Mouse (Mus musculus) embryonic facial prominence, embryonic 15.5 days (tissue): Measurements from ENCODE around the gene Zfp706. TPM values are rescaled to one million over a fixed set of nuclear protein-coding genes. Genes with fewer than 3 reads are reported as not detected.
"Not testable (repeated sequence)": the region's sequence is repeated elsewhere in the genome, so short reads cannot be mapped to it uniquely, and the experiment has no call there.

Experiments
- ATAC-seq: fragments of 200-750 bp; cut with Nextera tagmentation; 2 replicates; pipeline ENCODE4 v1.8.0; 2017; ENCODE audit warnings: low read depth, moderate TSS enrichment; ENCODE audit not compliant: insufficient number of reproducible peaks, low FRiP score, low TSS enrichment
- H3K27ac ChIP-seq: fragments of 300-500 bp; sonication (generic); replicated peaks from 2 replicates; pipeline ENCODE4 v1.5.1; 2015; ENCODE audit warnings: mild to moderate bottlenecking, inconsistent platforms
- H3K27me3 ChIP-seq: fragments of 300-500 bp; sonication (generic); 2 replicates; pipeline ENCODE4 v1.6.1; 2015; ENCODE audit warnings: inconsistent platforms
- H3K36me3 ChIP-seq: fragments of 300-500 bp; sonication (generic); 2 replicates; pipeline ENCODE4 v1.6.1; 2015; ENCODE audit warnings: mild to moderate bottlenecking, inconsistent platforms
- H3K4me1 ChIP-seq: fragments of 300-500 bp; sonication (generic); 2 replicates; pipeline ENCODE4 v1.6.1; 2015; ENCODE audit warnings: inconsistent platforms
- H3K4me2 ChIP-seq: fragments of 300-500 bp; sonication (generic); replicated peaks from 2 replicates; pipeline ENCODE4 v1.6.1; 2015; ENCODE audit warnings: mild to moderate bottlenecking, inconsistent platforms
- H3K4me3 ChIP-seq: fragments of 300-500 bp; sonication (generic); replicated peaks from 2 replicates; pipeline ENCODE4 v1.5.1; 2015; ENCODE audit warnings: mild to moderate bottlenecking, inconsistent platforms
- H3K9ac ChIP-seq: fragments of 300-500 bp; sonication (generic); 2 replicates; pipeline ENCODE4 v1.6.1; 2015; ENCODE audit warnings: inconsistent platforms
- H3K9me3 ChIP-seq: fragments of 300-500 bp; sonication (generic); replicated peaks from 2 replicates; pipeline ENCODE4 v1.6.1; 2016; ENCODE audit warnings: inconsistent platforms
- WGBS: fragments of 180-500 bp; shearing (Covaris S2); methylation state at CpG from one replicate; pipeline ENCODE4 v1.1.7; 2015; 5-methylcytosine and 5-hydroxymethylcytosine counted together
- polyA plus RNA-seq: library from polyadenylated mRNA; unstranded; fragments of >200 nt; fragmentation: Nextera tagmentation; extraction: Ambion mirVana; gene quantifications from 2 replicates; pipeline ENCODE4 v1.2.1, GENCODE M21; 2015

The Zfp706 gene
- polyA plus RNA-seq, 1 experiment from 2014 or later = 464 TPM

DNA sequence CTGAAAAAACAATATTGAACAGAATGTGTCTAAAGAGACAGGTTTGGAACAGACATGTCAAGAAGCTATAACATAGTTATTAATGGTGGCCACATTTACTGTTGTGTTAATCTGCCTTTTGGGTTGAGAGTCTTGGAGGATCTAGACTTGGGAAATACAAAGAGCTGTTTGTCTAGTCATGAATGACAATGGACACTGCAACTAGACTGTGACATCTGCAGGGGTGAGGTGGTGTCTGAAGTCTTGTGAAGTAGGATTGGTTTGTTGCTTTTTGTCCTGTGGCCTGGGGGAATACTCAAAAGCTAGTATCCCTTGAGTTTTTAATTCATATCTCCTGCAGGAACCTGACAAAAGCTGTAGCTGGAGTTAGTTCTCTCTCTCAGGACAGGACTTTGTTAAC, 973 bp upstream of the Zfp706 start:
- no peak overlapping the region for H3K4me3 ChIP-seq
- no peaks in the 10 kb centered on the region for H3K36me3 ChIP-seq
- no peaks in the 10 kb centered on the region for H3K27me3 ChIP-seq
- no peak overlapping the region for H3K4me2 ChIP-seq
- H3K9ac ChIP-seq = no peak overlapping the region
- peaks cover 14% of the 10 kb centered on the region; the same call in 1 of the 2 replicates for H3K4me1 ChIP-seq
- H3K27ac ChIP-seq = no peak overlapping the region
- no peaks in the 10 kb centered on the region for H3K9me3 ChIP-seq
- no peak for ATAC-seq

DNA sequence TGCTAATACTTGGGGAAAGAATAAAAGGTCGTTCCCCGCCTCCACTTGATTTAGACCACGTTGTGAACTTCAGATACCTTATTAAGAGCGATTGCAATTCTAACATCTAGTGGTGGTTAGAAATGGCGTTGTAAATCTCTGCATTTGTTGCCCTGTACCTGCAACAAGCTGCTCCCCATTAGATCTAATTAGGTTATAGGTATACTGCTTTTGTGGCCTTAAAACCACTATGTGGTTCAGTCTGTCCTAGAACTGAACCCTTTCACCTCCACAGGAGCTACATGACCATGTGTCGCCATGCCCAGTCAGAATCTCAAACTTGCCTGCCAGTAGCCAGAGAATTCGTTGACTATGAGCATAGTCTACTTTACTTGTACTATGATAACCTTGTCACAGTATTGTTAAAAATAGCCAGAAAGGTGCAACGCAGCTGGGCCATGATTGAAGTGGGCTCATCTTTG, 416 bp upstream of the Zfp706 start:
- H3K4me1 ChIP-seq = peaks cover 14% of the 10 kb centered on the region; the same call in 1 of the 2 replicates
- H3K9me3 ChIP-seq = no peaks in the 10 kb centered on the region
- H3K27ac ChIP-seq = peak overlapping the region; percentile 93
- H3K36me3 ChIP-seq = peaks cover 5% of the 10 kb centered on the region
- H3K27me3 ChIP-seq = no peaks in the 10 kb centered on the region
- 26% methylated on average over 8 of the region's 8 CpGs for WGBS
- ATAC-seq = no peak
- peak overlapping the region; percentile 98 for H3K9ac ChIP-seq
- peak overlapping the region; percentile 56 for H3K4me2 ChIP-seq
- peak overlapping the region; percentile 89 for H3K4me3 ChIP-seq

DNA sequence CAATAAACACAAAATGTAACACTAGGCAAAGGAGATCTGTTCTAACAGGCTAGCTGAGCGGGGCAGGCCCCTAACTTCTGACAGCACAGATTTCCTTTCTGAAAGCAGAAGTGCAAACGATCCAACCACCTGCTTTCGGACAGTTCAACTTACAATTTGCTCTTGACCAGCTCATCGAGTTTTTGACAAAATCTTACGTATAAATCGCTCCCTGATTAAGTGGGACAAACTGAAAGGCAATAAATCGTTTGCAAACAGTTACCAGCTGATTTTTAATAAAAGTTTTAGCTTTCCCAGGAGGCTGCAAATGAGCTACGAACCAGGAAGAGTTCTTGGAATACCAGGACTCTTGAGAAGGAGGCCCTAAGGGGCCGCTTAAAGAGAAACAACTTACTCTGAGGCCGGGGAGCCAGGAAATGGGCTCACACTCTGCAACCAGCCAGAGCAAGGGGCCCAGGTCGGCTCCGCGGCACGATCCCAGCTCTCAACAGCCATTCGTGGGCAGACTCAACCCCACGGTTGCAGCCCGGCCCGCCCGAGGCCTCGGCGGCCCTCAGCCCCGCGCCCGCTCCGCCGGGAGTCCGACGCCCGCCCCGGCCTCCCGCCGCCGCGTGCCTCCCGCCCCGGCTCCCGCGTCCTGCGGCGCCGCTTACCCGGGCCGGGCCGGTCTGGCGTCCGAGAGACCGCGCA, 953 bp downstream of the Zfp706 start:
- WGBS = under 1% methylated on average over 46 of the region's 48 CpGs
- peak; percentile 52 for ATAC-seq
- Histone ChIP-seq H3K9ac (peak overlapping the region; percentile 98), H3K4me3 (peak overlapping the region; percentile 89), H3K4me1 (peaks cover 14% of the 10 kb centered on the region; the same call in 1 of the 2 replicates), H3K27ac (peak overlapping the region; percentile 98), H3K9me3 (no peaks in the 10 kb centered on the region), H3K4me2 (peak overlapping the region; percentile 51), H3K27me3 (no peaks in the 10 kb centered on the region), H3K36me3 (peaks cover 13% of the 10 kb centered on the region)

DNA sequence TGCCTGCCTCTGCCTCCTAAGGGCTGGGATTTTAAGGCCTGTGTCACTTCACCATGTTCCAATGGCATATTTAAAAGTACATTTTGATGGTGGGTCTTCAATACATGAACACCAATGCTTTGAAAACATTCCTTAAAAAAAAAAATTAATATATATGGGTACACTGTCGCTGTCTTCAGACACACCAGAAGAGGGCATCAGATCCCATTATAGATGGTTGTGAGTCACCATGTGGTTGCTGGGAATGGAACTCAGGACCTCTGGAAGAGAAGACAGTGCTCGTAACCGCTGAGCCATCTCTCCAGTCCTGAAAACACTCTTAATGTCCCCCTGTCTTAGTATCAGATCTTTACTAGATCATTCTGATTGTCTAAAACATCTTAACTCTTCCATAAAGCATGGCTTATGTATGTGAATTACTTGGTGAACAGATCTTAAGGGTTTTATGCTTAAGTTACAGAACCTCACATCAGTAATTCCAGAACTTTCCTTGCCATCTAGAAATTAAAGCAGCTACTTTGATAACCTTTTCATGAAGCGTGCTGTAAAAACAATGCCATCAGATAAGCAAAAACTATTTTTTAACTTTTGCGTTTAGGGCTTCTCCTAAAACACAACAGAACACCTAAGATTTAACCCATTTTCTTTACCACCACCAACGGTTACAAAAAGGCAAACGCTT, 1.6 kb downstream of the Zfp706 start:
- peaks cover 16% of the 10 kb centered on the region for H3K36me3 ChIP-seq
- H3K27me3 ChIP-seq = no peaks in the 10 kb centered on the region
- peak overlapping the region; percentile 51 for H3K4me2 ChIP-seq
- peak overlapping the region; percentile 98 for H3K27ac ChIP-seq
- no peaks in the 10 kb centered on the region for H3K9me3 ChIP-seq
- WGBS = 37% methylated on average over 7 of the region's 7 CpGs
- H3K4me1 ChIP-seq = peaks cover 14% of the 10 kb centered on the region; the same call in 1 of the 2 replicates
- ATAC-seq = no peak
- H3K4me3 ChIP-seq = peak overlapping the region; percentile 89
- peak overlapping the region; percentile 98 for H3K9ac ChIP-seq

DNA sequence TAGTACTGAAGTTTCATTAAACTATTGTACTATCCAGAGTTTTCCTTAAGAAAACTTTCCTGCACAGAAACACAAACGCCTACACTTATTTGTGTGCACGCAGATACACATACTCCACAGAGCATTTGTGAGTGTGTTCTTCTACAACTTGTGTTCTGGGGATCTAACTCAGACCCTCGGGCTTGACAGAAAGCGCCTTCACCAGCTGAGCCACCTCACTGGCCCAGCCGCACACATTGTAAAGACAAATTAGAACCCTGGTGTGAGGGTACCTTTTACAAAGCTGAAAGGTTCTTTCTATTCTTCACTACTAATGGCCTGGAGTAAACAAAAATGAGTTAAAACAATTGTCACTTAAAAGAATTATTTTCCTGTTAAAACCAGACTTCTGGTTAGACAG, 2.7 kb downstream of the Zfp706 start:
- Histone ChIP-seq H3K27ac (no peak overlapping the region), H3K4me1 (peaks cover 14% of the 10 kb centered on the region; the same call in 1 of the 2 replicates), H3K36me3 (peaks cover 25% of the 10 kb centered on the region), H3K27me3 (no peaks in the 10 kb centered on the region), H3K4me2 (no peak overlapping the region), H3K9me3 (no peaks in the 10 kb centered on the region), H3K4me3 (no peak overlapping the region), H3K9ac (no peak overlapping the region)
- 83% methylated on average over 5 of the region's 5 CpGs for WGBS
- no peak for ATAC-seq

DNA sequence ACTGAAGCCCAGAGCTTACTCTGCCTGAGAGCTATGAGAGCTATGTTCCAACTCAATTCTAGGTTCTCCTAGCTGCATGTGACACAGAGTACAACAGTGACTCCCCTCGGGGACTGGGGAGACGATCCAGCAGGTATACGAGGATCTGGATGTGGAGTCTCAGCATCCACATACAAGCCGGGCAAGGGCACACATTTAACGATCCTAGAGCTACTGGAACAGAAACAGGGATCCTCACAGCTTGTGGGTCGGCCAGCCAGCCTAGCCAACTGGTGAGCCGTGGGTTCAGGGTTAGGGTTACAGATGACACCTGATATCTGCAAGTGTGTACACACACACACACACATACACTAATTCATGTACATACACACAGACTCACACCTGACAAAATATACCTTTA, 5.3 kb downstream of the Zfp706 start:
- Histone ChIP-seq H3K9ac (no peak overlapping the region), H3K36me3 (peaks cover 50% of the 10 kb centered on the region), H3K4me1 (peaks cover 14% of the 10 kb centered on the region; the same call in 1 of the 2 replicates), H3K27me3 (no peaks in the 10 kb centered on the region), H3K4me2 (no peak overlapping the region), H3K27ac (no peak overlapping the region), H3K4me3 (no peak overlapping the region), H3K9me3 (0 out of 2 replicates have a peak, but pooled peaks cover 3% of the 10 kb centered on the region)
- no peak for ATAC-seq
- 85% methylated on average over 7 of the region's 7 CpGs for WGBS

DNA sequence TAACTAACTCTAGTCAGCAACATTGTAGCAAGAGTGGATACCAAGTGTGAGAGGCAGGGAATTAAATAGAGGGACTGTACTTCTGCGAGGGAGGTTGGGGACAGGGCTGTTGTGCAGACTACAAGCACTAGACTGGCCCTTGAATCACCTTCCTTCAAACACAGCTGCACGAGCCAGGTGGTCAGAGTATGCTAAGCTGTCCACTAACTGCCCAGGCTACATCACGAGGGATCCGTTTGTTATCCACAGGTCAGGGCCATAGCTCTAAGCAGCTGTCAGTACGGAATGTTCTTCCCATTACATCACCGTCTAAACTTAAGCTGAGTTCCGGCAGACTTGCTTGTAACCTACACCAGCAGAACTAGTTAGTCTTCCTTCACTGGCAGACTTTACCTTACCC, 8.0 kb downstream of the Zfp706 start:
- peaks cover 52% of the 10 kb centered on the region for H3K36me3 ChIP-seq
- H3K4me2 ChIP-seq, H3K27me3 ChIP-seq, H3K9ac ChIP-seq, H3K9me3 ChIP-seq, ATAC-seq, H3K27ac ChIP-seq, H3K4me3 ChIP-seq, H3K4me1 ChIP-seq: not testable (repeated sequence)
- WGBS = 72% methylated on average over 7 of the region's 7 CpGs

DNA sequence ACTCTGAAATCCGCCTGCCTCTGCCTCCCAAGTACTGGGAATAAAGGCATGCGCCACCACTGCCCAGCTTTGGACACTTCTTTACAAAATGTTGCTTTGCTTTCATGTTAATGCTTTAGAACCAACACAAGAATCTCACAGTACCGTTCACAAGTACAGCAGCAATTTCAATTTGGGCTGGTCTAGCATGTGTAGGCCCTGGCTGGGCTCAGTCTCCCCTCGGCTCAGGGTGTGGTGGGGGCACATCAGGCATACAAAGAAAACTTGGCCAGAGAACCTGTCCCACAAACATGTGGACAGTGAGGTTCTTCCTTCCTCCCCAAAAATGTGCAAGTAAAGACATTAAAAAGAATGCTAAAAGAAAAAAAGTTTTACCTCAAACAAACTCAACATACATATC, 12.4 kb downstream of the Zfp706 start:
- ATAC-seq = no peak
- Histone ChIP-seq H3K27ac (no peak overlapping the region), H3K4me1 (0 out of 2 replicates have a peak, but pooled peaks cover 6% of the 10 kb centered on the region), H3K9me3 (0 out of 2 replicates have a peak, but pooled peaks cover 4% of the 10 kb centered on the region), H3K4me3 (no peak overlapping the region), H3K36me3 (peaks cover 29% of the 10 kb centered on the region), H3K9ac (no peak overlapping the region), H3K27me3 (no peaks in the 10 kb centered on the region), H3K4me2 (no peak overlapping the region)
- WGBS = 92% methylated on average over 4 of the region's 4 CpGs

DNA sequence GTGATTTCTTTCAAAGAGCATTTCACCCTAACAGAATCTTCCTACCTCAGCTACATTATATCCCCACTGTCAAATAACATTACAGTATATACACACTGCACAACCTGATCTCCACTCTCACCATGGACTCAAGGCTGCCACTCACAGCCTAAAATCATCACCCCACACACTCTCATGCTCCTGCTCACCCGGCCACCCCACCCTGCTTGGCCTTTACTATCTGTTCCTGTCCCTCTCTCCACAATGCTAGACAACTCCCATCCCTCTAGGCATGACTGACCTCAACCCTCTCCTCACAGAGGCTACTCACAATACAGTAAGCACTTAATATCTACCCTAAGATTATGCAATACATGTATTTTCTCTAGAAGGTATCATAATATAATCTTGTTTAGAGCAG, 12.9 kb downstream of the Zfp706 start:
- Histone ChIP-seq H3K4me1 (0 out of 2 replicates have a peak, but pooled peaks cover 6% of the 10 kb centered on the region), H3K36me3 (peaks cover 25% of the 10 kb centered on the region), H3K4me2 (no peak overlapping the region), H3K27ac (no peak overlapping the region), H3K9me3 (0 out of 2 replicates have a peak, but pooled peaks cover 4% of the 10 kb centered on the region), H3K4me3 (no peak overlapping the region), H3K9ac (no peak overlapping the region), H3K27me3 (no peaks in the 10 kb centered on the region)
- ATAC-seq = no peak
- WGBS = 59% methylated on average over 1 of the region's 1 CpGs

DNA sequence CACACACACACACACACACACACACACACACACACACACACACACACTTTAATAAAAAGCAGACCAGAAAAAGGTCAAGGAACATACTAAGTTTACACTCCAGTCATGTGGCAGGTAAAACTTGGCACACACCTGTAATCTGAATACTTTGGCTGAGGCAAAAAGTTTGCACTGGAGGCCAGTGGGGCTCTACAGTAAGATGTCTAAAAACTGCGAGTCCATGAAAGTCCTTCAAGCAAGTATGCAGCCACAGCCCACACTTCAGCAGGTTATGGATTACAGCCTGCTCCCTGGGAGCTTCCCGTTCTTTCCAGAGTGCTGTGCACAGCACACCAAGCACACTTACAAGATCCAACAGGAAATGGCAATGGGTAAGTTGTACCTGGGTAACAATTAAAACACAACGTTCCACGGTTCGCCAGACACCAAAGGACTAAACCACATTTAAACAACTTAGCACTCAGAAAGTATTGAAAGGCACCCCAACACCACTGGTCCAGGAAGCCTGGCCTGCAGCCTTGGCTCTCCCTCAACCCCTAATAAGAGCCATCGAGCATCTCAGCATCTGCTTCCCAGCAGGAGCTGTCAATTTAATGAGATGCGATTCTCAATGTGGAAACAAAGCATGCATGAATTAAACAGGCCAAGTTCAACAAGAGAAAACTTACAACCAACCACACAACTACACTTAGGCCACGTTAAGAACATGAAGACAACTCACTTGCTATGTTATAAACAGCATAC, 14.0 kb downstream of the Zfp706 start:
- ATAC-seq = no peak
- H3K36me3 ChIP-seq = peaks cover 15% of the 10 kb centered on the region
- 0 out of 2 replicates have a peak, but pooled peaks cover 4% of the 10 kb centered on the region for H3K9me3 ChIP-seq
- H3K27ac ChIP-seq = peak overlapping the region; percentile 49; the same call in 1 of the 2 replicates
- H3K4me3 ChIP-seq = no peak overlapping the region
- 0 out of 2 replicates have a peak, but pooled peaks cover 6% of the 10 kb centered on the region for H3K4me1 ChIP-seq
- H3K4me2 ChIP-seq = no peak overlapping the region
- H3K27me3 ChIP-seq = no peaks in the 10 kb centered on the region
- WGBS = 58% methylated on average over 8 of the region's 8 CpGs
- no peak overlapping the region for H3K9ac ChIP-seq

DNA sequence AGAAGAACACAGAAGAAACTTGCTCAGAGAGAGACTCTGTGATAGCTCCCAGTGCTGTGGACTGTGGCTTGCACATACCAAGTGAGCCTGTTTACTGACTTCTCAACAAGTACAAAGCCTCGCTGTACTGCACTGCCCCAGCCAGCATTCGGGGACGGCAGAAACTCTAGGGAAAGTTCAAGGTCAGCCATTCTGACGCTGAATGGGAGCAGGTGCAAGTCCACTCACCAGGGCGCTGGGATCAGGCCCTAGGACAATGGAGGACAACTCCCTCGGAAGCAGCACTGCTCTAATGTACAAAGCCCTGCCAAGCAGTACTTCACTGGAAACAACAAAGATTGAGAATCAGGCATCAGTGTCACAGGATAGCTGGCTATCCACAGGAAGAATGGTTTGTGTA, 16.2 kb downstream of the Zfp706 start:
- Histone ChIP-seq H3K27me3 (no peaks in the 10 kb centered on the region), H3K27ac (no peak overlapping the region), H3K4me2 (no peak overlapping the region), H3K4me3 (no peak overlapping the region), H3K9me3 (no peaks in the 10 kb centered on the region), H3K4me1 (peaks cover 9% of the 10 kb centered on the region; the same call in 1 of the 2 replicates), H3K36me3 (no peaks in the 10 kb centered on the region), H3K9ac (no peak overlapping the region)
- no peak for ATAC-seq
- 78% methylated on average over 6 of the region's 6 CpGs for WGBS
